Mouse (Mus musculus) ES-Bruce4 (cell line): ENCODE data around the gene Anp32a.

ENCODE experiments used
- CTCF ChIP-seq: IDR thresholded peaks from one replicate; pipeline ENCODE4 v1.8.1; 2011; ENCODE audit warnings: low read depth, low read length
- POLR2A ChIP-seq: IDR thresholded peaks from one replicate; pipeline ENCODE4 v1.8.1; 2011; ENCODE audit warnings: low read length; ENCODE audit not compliant: insufficient read depth

DNA sequence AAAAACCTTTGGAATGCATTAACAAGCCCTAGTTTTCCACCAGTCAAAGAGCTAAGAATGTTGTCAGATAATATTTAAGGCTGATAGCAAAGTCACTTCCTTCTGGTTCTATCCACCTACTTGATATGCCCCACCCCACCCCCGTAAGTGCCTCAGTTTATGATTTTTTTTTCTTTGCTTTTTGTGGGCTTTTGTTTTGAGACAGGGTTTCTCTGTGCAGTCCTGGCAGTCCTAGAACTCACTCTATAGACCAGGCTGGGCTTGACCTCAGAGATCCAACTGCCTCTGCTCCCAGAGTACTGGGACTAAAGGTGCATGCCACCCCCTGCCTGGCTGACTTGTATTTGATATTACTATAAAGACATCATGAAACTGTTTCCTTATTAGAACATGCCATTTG lies 17.3 kb upstream of the Anp32a start:
- TF ChIP-seq CTCF (no peak), POLR2A (no peak)
